Mouse (Mus musculus) intestine, embryonic 14.5 days (tissue): ENCODE results near the gene Obp2b. TPM values are rescaled to one million over a fixed set of nuclear protein-coding genes. Genes with fewer than 3 reads are reported as not detected.

Experiments
- ATAC-seq: fragments of 200-750 bp; cut with Nextera tagmentation; replicated peaks from 2 replicates; pipeline ENCODE4 v1.8.0; 2017; ENCODE audit warnings: low read depth, moderate number of reproducible peaks, moderate TSS enrichment, moderate library complexity; ENCODE audit not compliant: low FRiP score, low TSS enrichment
- DNase-seq: peaks from one replicate; pipeline ENCODE4 v3.0.0-alpha.2; 2018; ENCODE audit warnings: low spot score
- H3K27ac ChIP-seq: fragments of 300-500 bp; sonication (generic); 2 replicates; pipeline ENCODE4 v1.5.1; 2014; ENCODE audit warnings: low read depth, mild to moderate bottlenecking, control low read depth
- H3K27me3 ChIP-seq: fragments of 300-500 bp; sonication (generic); replicated peaks from 2 replicates; pipeline ENCODE4 v1.6.1; 2014; ENCODE audit warnings: low read length, control low read depth; ENCODE audit not compliant: control insufficient read depth, insufficient read depth
- H3K36me3 ChIP-seq: fragments of 300-500 bp; sonication (generic); 2 replicates; pipeline ENCODE4 v1.6.1; 2014; ENCODE audit warnings: low read length, control low read depth; ENCODE audit not compliant: control insufficient read depth, insufficient read depth
- H3K4me1 ChIP-seq: fragments of 300-500 bp; sonication (generic); replicated peaks from 2 replicates; pipeline ENCODE4 v1.6.1; 2014; ENCODE audit warnings: low read length, control low read depth, mixed read lengths; ENCODE audit not compliant: control insufficient read depth, insufficient read depth
- H3K4me2 ChIP-seq: fragments of 300-500 bp; sonication (generic); 2 replicates; pipeline ENCODE4 v1.6.1; 2014; ENCODE audit warnings: low read length
- H3K4me3 ChIP-seq: fragments of 300-500 bp; sonication (generic); 2 replicates; pipeline ENCODE4 v1.5.1; 2014; ENCODE audit warnings: low read depth, low read length, control low read depth, mixed read lengths
- H3K9ac ChIP-seq: fragments of 300-500 bp; sonication (generic); 2 replicates; pipeline ENCODE4 v1.6.1; 2014; ENCODE audit warnings: mild to moderate bottlenecking, low read length
- H3K9me3 ChIP-seq: fragments of 300-500 bp; sonication (generic); 2 replicates; pipeline ENCODE4 v1.6.1; 2016; ENCODE audit warnings: low read length, control low read depth; ENCODE audit not compliant: control insufficient read depth
- WGBS: fragments of 180-500 bp; shearing (Covaris S2); extraction: QIAGEN DNeasy Blood & Tissue Kit; methylation state at CpG from one replicate; pipeline ENCODE4 v1.1.7; 2014; 5-methylcytosine and 5-hydroxymethylcytosine counted together
- polyA plus RNA-seq: library from polyadenylated mRNA; unstranded; fragments of >200 nt; fragmentation: Nextera tagmentation; extraction: Ambion mirVana; gene quantifications from 2 replicates; pipeline ENCODE4 v1.2.1, GENCODE M21; 2014

Gene Obp2b
- polyA plus RNA-seq, 1 experiment from 2014 or later = not detected

DNA sequence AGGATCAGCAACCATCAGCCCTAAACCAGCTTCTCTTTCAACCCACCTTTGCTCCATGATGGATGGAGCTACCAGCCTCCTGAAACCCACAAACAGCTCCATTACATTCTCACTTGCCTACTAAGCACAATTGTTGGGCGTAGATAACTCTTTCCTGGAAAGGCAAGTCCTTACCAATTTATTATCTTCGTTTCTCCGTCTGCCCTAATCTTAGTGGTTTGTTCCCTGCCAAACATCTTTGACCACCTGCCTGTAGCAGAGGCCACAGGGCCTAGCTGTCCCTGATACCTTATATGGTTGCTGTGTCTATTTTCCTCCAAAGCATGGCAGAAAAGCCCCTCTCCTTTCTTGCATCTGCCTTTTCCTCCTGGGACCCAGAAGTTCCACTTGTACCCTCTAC, 52.3 kb downstream of the Obp2b start:
- DNase-seq = no peak
- no peaks in the 10 kb centered on the region for H3K9me3 ChIP-seq
- no peak overlapping the region for H3K4me3 ChIP-seq
- no peak overlapping the region for H3K27ac ChIP-seq
- 81% methylated on average over 3 of the region's 3 CpGs for WGBS
- ATAC-seq = no peak
- H3K27me3 ChIP-seq = no peaks in the 10 kb centered on the region
- no peak overlapping the region for H3K4me2 ChIP-seq
- H3K36me3 ChIP-seq = no peaks in the 10 kb centered on the region
- H3K9ac ChIP-seq = no peak overlapping the region
- peaks cover 5% of the 10 kb centered on the region; the same call in 1 of the 2 replicates for H3K4me1 ChIP-seq

Other genes starting within 250 kb of the Obp2b start
- gene Lcn12, start 243.1 kb upstream of the Obp2b start, polyA plus RNA-seq = not detected in 2 replicates
- gene Fbxw5, start 236.3 kb upstream of the Obp2b start, polyA plus RNA-seq = 72.9 and 79.3 TPM in 2 replicates
- 5.9 and 6.3 TPM in 2 replicates for gene C8g, start 235.3 kb upstream of the Obp2b start, polyA plus RNA-seq
- 31.2 and 32.0 TPM in 2 replicates for gene Traf2, start 190.1 kb upstream of the Obp2b start, polyA plus RNA-seq
- 356 and 385 TPM in 2 replicates for gene Edf1, start 179.2 kb upstream of the Obp2b start, polyA plus RNA-seq
- 59.1 and 85.2 TPM in 2 replicates for gene Mamdc4, start 162.2 kb upstream of the Obp2b start, polyA plus RNA-seq
- 278 and 287 TPM in 2 replicates for gene Phpt1, start 161.8 kb upstream of the Obp2b start, polyA plus RNA-seq
- gene Ajm1, start 155.3 kb upstream of the Obp2b start, polyA plus RNA-seq = 1.8 and 2.0 TPM in 2 replicates
- gene Rabl6, start 128.5 kb upstream of the Obp2b start, polyA plus RNA-seq = 59.2 and 65.6 TPM in 2 replicates
- 0.24 TPM in 2 replicates for gene Ccdc183, start 119.3 kb upstream of the Obp2b start, polyA plus RNA-seq
- gene Tmem141, start 115.0 kb upstream of the Obp2b start, polyA plus RNA-seq = 25.7 and 26.7 TPM in 2 replicates
- 1.5 and 1.6 TPM in 2 replicates for gene Fcna, start 109.0 kb upstream of the Obp2b start, polyA plus RNA-seq
- gene Lcn8, start 83.9 kb upstream of the Obp2b start, polyA plus RNA-seq = not detected in 2 replicates
- gene Lcn5, start 79.1 kb upstream of the Obp2b start, polyA plus RNA-seq = not detected in 2 replicates
- gene Lcn6, start 60.2 kb upstream of the Obp2b start, polyA plus RNA-seq = not detected in 2 replicates
- not detected in 2 replicates for gene Lcn10, start 54.3 kb upstream of the Obp2b start, polyA plus RNA-seq
- not detected in 2 replicates for gene Obp2a, start 37.0 kb upstream of the Obp2b start, polyA plus RNA-seq
- 95.4 and 106 TPM in 2 replicates for gene Bmyc, start 30.3 kb upstream of the Obp2b start, polyA plus RNA-seq
- gene Lcn3, start 28.6 kb downstream of the Obp2b start, polyA plus RNA-seq = not detected in 2 replicates
- not detected in 2 replicates for gene Lcn11, start 40.0 kb downstream of the Obp2b start, polyA plus RNA-seq
- not detected in 2 replicates for gene Gm13539, start 45.2 kb downstream of the Obp2b start, polyA plus RNA-seq
- not detected in 2 replicates for gene Glt6d1, start 78.8 kb downstream of the Obp2b start, polyA plus RNA-seq
- not detected in 2 replicates for gene Lcn9, start 86.1 kb downstream of the Obp2b start, polyA plus RNA-seq
- gene Sohlh1, start 110.2 kb downstream of the Obp2b start, polyA plus RNA-seq = not detected in 2 replicates
- 0.34 and 0.46 TPM in 2 replicates for gene Kcnt1, start 126.7 kb downstream of the Obp2b start, polyA plus RNA-seq
- gene Camsap1, start 246.3 kb downstream of the Obp2b start, polyA plus RNA-seq = 16.8 and 17.7 TPM in 2 replicates